8 mouse cellular contexts compared by ENCODE assay signal in genomic region chr1:185328721-185329610, GRCm38 (mm10). TPM values are rescaled to one million over a fixed set of nuclear protein-coding genes. Genes with fewer than 3 reads are reported as not detected.
DNase-seq lines count a peak whose midpoint lies in the region; ATAC-seq and TF ChIP-seq lines count a peak whose summit lies in the region.

Iars2 (minus strand) TSS chr1:185329396.

- peaks cover 0 to 29% of the 10 kb centered on the region in 2 experiments; a peak in 3 of 4 replicates for H3K4me1 ChIP-seq in CH12.LX (ENCODE audit: control insufficient read depth in 1 of 2, insufficient read depth in 2 of 2)
- peaks cover 28% of the 10 kb centered on the region for H3K4me1 ChIP-seq in forebrain, embryonic 12.5 days
- H3K4me1 ChIP-seq in heart, postnatal 0 days (ENCODE audit: control insufficient read depth, insufficient read depth): peaks cover 12% of the 10 kb centered on the region; the same call in 1 of the 2 replicates
- peaks cover 21% of the 10 kb centered on the region for H3K4me1 ChIP-seq in liver, postnatal 0 days (ENCODE audit: insufficient read depth)
- H3K4me1 ChIP-seq in neural tube, embryonic 14.5 days (ENCODE audit: control insufficient read depth, insufficient read depth, low read length): peaks cover 15% of the 10 kb centered on the region

- ATAC-seq in forebrain, embryonic 12.5 days (ENCODE audit: low FRiP score): peak; percentile 88
- peak; percentile 90 for ATAC-seq in heart, postnatal 0 days (ENCODE audit: insufficient read depth, low read depth)
- peak; percentile 82 for ATAC-seq in liver, postnatal 0 days
- peak; percentile 91 for ATAC-seq in neural tube, embryonic 14.5 days (ENCODE audit: low read depth)

- TF ChIP-seq RAD21 in CH12.LX (IDR thresholded peaks at IDR 0.05; ENCODE audit: low read depth, low read length): no peak

- WGBS in forebrain, embryonic 12.5 days: under 1% methylated on average over 74 of the region's 76 CpGs
- WGBS in heart, postnatal 0 days: under 1% methylated on average over 73 of the region's 76 CpGs
- WGBS in large intestine, adult 2 months: under 1% methylated on average over 76 of the region's 76 CpGs
- WGBS in liver, postnatal 0 days (ENCODE audit: insufficient replicate concordance): under 1% methylated on average over 73 of the region's 76 CpGs
- under 1% methylated on average over 62 of the region's 76 CpGs for WGBS in neural tube, embryonic 14.5 days

- no peaks in the 10 kb centered on the region for H3K27me3 ChIP-seq in CH12.LX (replicated peaks)
- no peaks in the 10 kb centered on the region for H3K27me3 ChIP-seq in forebrain, embryonic 12.5 days
- no peaks in the 10 kb centered on the region for H3K27me3 ChIP-seq in heart, postnatal 0 days (ENCODE audit: control insufficient read depth, insufficient read depth, low read length)
- H3K27me3 ChIP-seq in liver, postnatal 0 days (ENCODE audit: insufficient read depth, low read length): no peaks in the 10 kb centered on the region
- H3K27me3 ChIP-seq in neural tube, embryonic 14.5 days (ENCODE audit: control insufficient read depth, insufficient read depth, low read length): no peaks in the 10 kb centered on the region

- peaks cover 11% of the 10 kb centered on the region for H3K79me2 ChIP-seq in CH12.LX (replicated peaks; ENCODE audit: control insufficient read depth, extremely low read depth, insufficient read depth, poor library complexity, severe bottlenecking)

- H3K4me2 ChIP-seq in CH12.LX (ENCODE audit: insufficient read depth, low read depth, poor library complexity, severe bottlenecking): peak within 1 kb of the TSS; percentile 57
- peak within 1 kb of the TSS; percentile 59 for H3K4me2 ChIP-seq in forebrain, embryonic 12.5 days
- H3K4me2 ChIP-seq in heart, postnatal 0 days (ENCODE audit: low read depth, low read length): peak within 1 kb of the TSS; percentile 58
- peak within 1 kb of the TSS; percentile 92 for H3K4me2 ChIP-seq in liver, postnatal 0 days (ENCODE audit: low read depth, low read length)
- peak within 1 kb of the TSS; percentile 75 for H3K4me2 ChIP-seq in neural tube, embryonic 14.5 days (ENCODE audit: low read depth, low read length)

- TF ChIP-seq EP300 in CH12.LX (IDR thresholded peaks at IDR 0.05; ENCODE audit: low read length): no peak
- TF ChIP-seq EP300 in heart, postnatal 0 days (IDR thresholded peaks at IDR 0.05; ENCODE audit: low read depth): no peak
- TF ChIP-seq EP300 in liver, postnatal 0 days (IDR thresholded peaks at IDR 0.05; ENCODE audit: low read depth): no peak

- no peaks in the 10 kb centered on the region for H3K9me3 ChIP-seq in CH12.LX (replicated peaks; ENCODE audit: low read length)
- no peaks in the 10 kb centered on the region for H3K9me3 ChIP-seq in forebrain, embryonic 12.5 days
- no peaks in the 10 kb centered on the region for H3K9me3 ChIP-seq in heart, postnatal 0 days (replicated peaks; ENCODE audit: control insufficient read depth, low read length)
- H3K9me3 ChIP-seq in liver, postnatal 0 days (ENCODE audit: low read length): no peaks in the 10 kb centered on the region
- H3K9me3 ChIP-seq in neural tube, embryonic 14.5 days (ENCODE audit: control insufficient read depth, low read length): no peaks in the 10 kb centered on the region

- TF ChIP-seq CTCF in CH12.LX (conservative IDR thresholded peaks at IDR 0.05 in 1 of 2, IDR thresholded peaks at IDR 0.05 in 1 of 2; ENCODE audit: low read depth in 2 of 2, low read length in 2 of 2): no peak
- TF ChIP-seq CTCF in heart, postnatal 0 days (IDR thresholded peaks at IDR 0.05; ENCODE audit: low read depth): no peak
- no peak for TF ChIP-seq CTCF in liver, postnatal 0 days (IDR thresholded peaks at IDR 0.05; ENCODE audit: low read depth)

- peak; percentile 94 for TF ChIP-seq POLR2A in CH12.LX (IDR thresholded peaks at IDR 0.05; ENCODE audit: low read depth, low read length)

- H3K9ac ChIP-seq in CH12.LX (ENCODE audit: insufficient read depth, low read depth): peak within 1 kb of the TSS; percentile 91
- peak within 1 kb of the TSS; percentile 94 for H3K9ac ChIP-seq in forebrain, embryonic 12.5 days
- H3K9ac ChIP-seq in heart, postnatal 0 days (replicated peaks; ENCODE audit: low read depth, low read length): peak within 1 kb of the TSS; percentile 72
- H3K9ac ChIP-seq in liver, postnatal 0 days (replicated peaks): peak within 1 kb of the TSS; percentile 94
- peak within 1 kb of the TSS; percentile 78 for H3K9ac ChIP-seq in neural tube, embryonic 14.5 days (replicated peaks; ENCODE audit: low read depth, low read length)

- peak; percentile 85 for DNase-seq in CH12.LX (ENCODE audit: extremely low read depth)
- peak; percentile 80 for DNase-seq in c-Kit-positive CD71-positive TER-119-negative erythroid progenitor cells, embryonic 14.5 days (ENCODE audit: low read depth)
- peak; percentile 82 for DNase-seq in heart, postnatal 0 days (ENCODE audit: low spot score)
- DNase-seq in large intestine, adult 2 months (ENCODE audit: low read depth, low spot score): no peak
- DNase-seq in liver, postnatal 0 days: peak; percentile 95
- peak; percentile 97 for DNase-seq in testis, postnatal 10 days (ENCODE audit: low spot score)

- dilution Hi-C loops in CH12.LX (cut with MboI; ENCODE audit: extremely low pct_ligation_motif_present, extremely low pct_unique_long_range_greater_than_20kb, low sequenced_read_pairs): no loop called here

- in situ Hi-C loops in CH12.LX (cut with MboI; ENCODE audit: low pct_ligation_motif_present, low pct_unique_long_range_greater_than_20kb, low sequenced_read_pairs): no loop called here

- H3K4me3 ChIP-seq in CH12.LX (replicated peaks in 1 of 3; ENCODE audit: low read depth in 2 of 3, low read length in 2 of 3, poor library complexity in 1 of 3): peak within 1 kb of the TSS; percentile 85 to 89 (median 89)
- peak within 1 kb of the TSS; percentile 92 for H3K4me3 ChIP-seq in forebrain, embryonic 12.5 days (replicated peaks)
- peak within 1 kb of the TSS; percentile 85 for H3K4me3 ChIP-seq in heart, postnatal 0 days (ENCODE audit: low read depth, low read length)
- H3K4me3 ChIP-seq in liver, postnatal 0 days (ENCODE audit: low read depth, low read length): peak within 1 kb of the TSS; percentile 92
- H3K4me3 ChIP-seq in neural tube, embryonic 14.5 days (ENCODE audit: low read depth, low read length): peak within 1 kb of the TSS; percentile 81

- peak within 1 kb of the TSS; percentile 71 for H3K27ac ChIP-seq in CH12.LX (ENCODE audit: insufficient read depth, low read depth)
- peak within 1 kb of the TSS; percentile 94 for H3K27ac ChIP-seq in forebrain, embryonic 12.5 days
- peak within 1 kb of the TSS; percentile 96 for H3K27ac ChIP-seq in heart, postnatal 0 days (ENCODE audit: low read depth)
- H3K27ac ChIP-seq in liver, postnatal 0 days (ENCODE audit: low read depth): peak within 1 kb of the TSS; percentile 87
- H3K27ac ChIP-seq in neural tube, embryonic 14.5 days (ENCODE audit: low read depth, low read length): peak within 1 kb of the TSS; percentile 90

- H3K36me3 ChIP-seq in CH12.LX (replicated peaks in 1 of 2; ENCODE audit: control insufficient read depth in 1 of 2, insufficient read depth in 1 of 2, low read length in 1 of 2): peaks cover 23 to 33% of the 10 kb centered on the region in 2 experiments
- peaks cover 26% of the 10 kb centered on the region for H3K36me3 ChIP-seq in forebrain, embryonic 12.5 days (replicated peaks)
- H3K36me3 ChIP-seq in heart, postnatal 0 days (replicated peaks; ENCODE audit: control insufficient read depth, insufficient read depth, low read length): peaks cover 30% of the 10 kb centered on the region
- peaks cover 20% of the 10 kb centered on the region for H3K36me3 ChIP-seq in liver, postnatal 0 days (replicated peaks; ENCODE audit: insufficient read depth, low read length)
- peaks cover 13% of the 10 kb centered on the region for H3K36me3 ChIP-seq in neural tube, embryonic 14.5 days (ENCODE audit: control insufficient read depth, insufficient read depth, low read length)

TF ChIP-seq in CH12.LX, 34 proteins besides CTCF, POLR2A, EP300 and RAD21 (continues in another document):
- TF ChIP-seq UBTF (IDR thresholded peaks at IDR 0.05; ENCODE audit: low read depth, low read length) (peak; percentile 70; the same call in 1 of the 2 replicates), GABPA (IDR thresholded peaks at IDR 0.05; ENCODE audit: insufficient replicate concordance, low read depth, low read length) (no peak), USF1 (IDR thresholded peaks at IDR 0.05; ENCODE audit: low read depth, low read length) (no peak), MEF2A (IDR thresholded peaks at IDR 0.05; ENCODE audit: borderline replicate concordance, low read depth, low read length) (no peak), TCF12 (IDR thresholded peaks at IDR 0.05; ENCODE audit: low read depth, low read length) (peak; percentile 71), IRF4 (IDR thresholded peaks at IDR 0.05; ENCODE audit: low read depth, low read length) (no peak), SMC3 (IDR thresholded peaks at IDR 0.05; ENCODE audit: low read depth, low read length) (no peak), CHD1 (IDR thresholded peaks at IDR 0.05; ENCODE audit: low read depth, low read length) (no peak), TBP (conservative IDR thresholded peaks at IDR 0.05; ENCODE audit: low read depth, low read length) (peak; percentile 84), MXI1 (IDR thresholded peaks at IDR 0.05; ENCODE audit: low read depth, low read length) (peak; percentile 60; the same call in 1 of the 2 replicates), NRF1 (IDR thresholded peaks at IDR 0.05; ENCODE audit: low read depth, low read length) (peak; percentile 86), MAZ (IDR thresholded peaks at IDR 0.05; ENCODE audit: low read depth, low read length) (peak; percentile 56; the same call in 1 of the 2 replicates), ETS1 (conservative IDR thresholded peaks at IDR 0.05; ENCODE audit: low read depth, low read length) (no peak), ELF1 (IDR thresholded peaks at IDR 0.05; ENCODE audit: low read depth, low read length) (peak; percentile 74), MAX (IDR thresholded peaks at IDR 0.05; ENCODE audit: low read length) (peak; percentile 10; the same call in 1 of the 2 replicates), JUN (IDR thresholded peaks at IDR 0.05; ENCODE audit: insufficient read depth, low read depth, low read length) (no peak), POLR2AphosphoS2 (IDR thresholded peaks at IDR 0.05; ENCODE audit: low read depth, low read length) (no peak)

RNA-seq across cellular contexts. Expression of gene Iars2, which starts in this region (rescaled TPM):
- total RNA-seq in CH12.LX (2012; rRNA removed) (37.2 and 39.0 TPM in 2 replicates), CH12.LX (2014; rRNA removed) (47.2 and 53.6 TPM in 2 replicates)
- 39.4 and 41.9 TPM in 2 replicates for polyA plus RNA-seq in CH12.LX (2012; ENCODE audit: insufficient read length, low read depth)
- 26.3 and 28.9 TPM in 2 replicates for polyA plus RNA-seq in forebrain, embryonic 12.5 days (2016; fragmentation: Nextera tagmentation; extraction: Ambion mirVana)
- total RNA-seq in heart, postnatal 0 days (2014; rRNA removed; ENCODE audit: low replicate concordance): 93.3 and 102 TPM in 2 replicates
- polyA plus RNA-seq in heart, postnatal 0 days (2015; fragmentation: Nextera tagmentation; extraction: Ambion mirVana): 36.2 and 38.9 TPM in 2 replicates
- polyA plus RNA-seq in large intestine, adult 2 months (2012; rRNA removed): 19.5 and 22.2 TPM in 2 replicates
- 13.8 and 15.3 TPM in 2 replicates for polyA plus RNA-seq in liver, postnatal 0 days (2015; fragmentation: Nextera tagmentation; extraction: Ambion mirVana)
- 19.7 and 22.9 TPM in 2 replicates for polyA plus RNA-seq in neural tube, embryonic 14.5 days (2014; fragmentation: Nextera tagmentation; extraction: Ambion mirVana)
